Comparison of ENCODE assay signal across 10 mouse cellular contexts in the genomic region with DNA sequence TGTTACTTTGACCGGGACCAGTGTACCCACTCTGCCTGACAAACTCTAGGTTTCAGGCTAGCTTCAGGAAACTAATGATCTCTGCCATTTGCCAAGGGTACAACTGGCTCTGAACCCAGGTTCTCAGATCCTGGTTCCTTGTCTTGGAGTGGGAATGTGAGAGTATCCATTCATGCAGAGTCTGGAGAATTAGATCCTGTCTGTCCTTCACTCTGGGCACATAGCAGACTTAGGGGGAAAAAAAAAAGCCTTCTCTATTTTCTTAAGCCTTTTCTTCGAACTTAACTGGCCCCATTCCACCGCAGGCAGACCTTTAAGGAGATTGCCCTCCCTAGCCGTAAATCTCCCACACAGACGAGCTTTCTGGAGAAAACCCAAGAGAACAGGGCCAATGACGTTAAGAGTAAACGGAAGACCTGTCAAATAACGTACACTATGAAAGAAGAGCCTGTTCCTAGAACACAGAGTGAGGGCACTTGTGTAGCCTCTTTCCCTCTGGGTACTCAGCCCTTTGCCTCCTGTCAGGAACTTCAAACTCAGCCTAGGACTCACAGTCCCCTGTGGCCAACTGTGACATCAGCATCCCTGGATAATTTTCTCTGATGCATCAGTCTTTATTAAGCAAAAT.
DNase-seq lines count a peak whose midpoint lies in the region; ATAC-seq and TF ChIP-seq lines count a peak whose summit lies in the region.
"Had no signal": no experiment of that assay in that cellular context is flagged by ENCODE, and none has a peak within 500 bp of the region (broad histone marks: within the 10 kb centered on the region; RNA-seq: fewer than 3 reads in every experiment).

No protein-coding gene starts in this region.

- H3K4me2 ChIP-seq in forebrain, embryonic 14.5 days (ENCODE audit: low read length): no peak overlapping the region
- no peak overlapping the region for H3K4me2 ChIP-seq in forebrain, embryonic 11.5 days (ENCODE audit: low read depth, low read length, severe bottlenecking)
- H3K4me2 ChIP-seq in hindbrain, embryonic 13.5 days: no peak overlapping the region

- no peak overlapping the region for H3K9ac ChIP-seq in forebrain, embryonic 14.5 days (ENCODE audit: low read length)
- H3K9ac ChIP-seq in forebrain, embryonic 11.5 days (ENCODE audit: low read length): no peak overlapping the region
- H3K9ac ChIP-seq in hindbrain, embryonic 13.5 days: no peak overlapping the region

- no peak overlapping the region for H3K4me3 ChIP-seq in forebrain, embryonic 14.5 days (ENCODE audit: low read depth, low read length)
- no peak overlapping the region for H3K4me3 ChIP-seq in forebrain, embryonic 11.5 days (ENCODE audit: low read depth, low read length)
- H3K4me3 ChIP-seq in thymus, adult 2 months (ENCODE audit: control insufficient read depth, insufficient read depth, low read length): no peak overlapping the region
- no peak overlapping the region for H3K4me3 ChIP-seq in hindbrain, embryonic 13.5 days
- H3K4me3 ChIP-seq: midbrain, embryonic 10.5 days had no signal

- no peaks in the 10 kb centered on the region for H3K36me3 ChIP-seq in forebrain, embryonic 14.5 days (ENCODE audit: control insufficient read depth, insufficient read depth, low read length)
- no peaks in the 10 kb centered on the region for H3K36me3 ChIP-seq in forebrain, embryonic 11.5 days (ENCODE audit: control insufficient read depth, insufficient read depth, low read length)
- H3K36me3 ChIP-seq in thymus, adult 2 months (ENCODE audit: control insufficient read depth, insufficient read depth, low read length): no peaks in the 10 kb centered on the region
- H3K36me3 ChIP-seq in hindbrain, embryonic 13.5 days: no peaks in the 10 kb centered on the region
- H3K36me3 ChIP-seq: midbrain, embryonic 10.5 days had no signal

- peak; percentile 44 for ATAC-seq in forebrain, embryonic 14.5 days
- no peak for ATAC-seq in forebrain, embryonic 11.5 days (replicated peaks; ENCODE audit: low FRiP score)
- ATAC-seq in hindbrain, embryonic 13.5 days (ENCODE audit: low FRiP score): no peak; the same call in 1 of the 2 replicates

- TF ChIP-seq CTCF in thymus, adult 2 months (IDR thresholded peaks at IDR 0.05; ENCODE audit: borderline replicate concordance, control insufficient read depth, extremely low read depth, insufficient read depth, low read length, poor library complexity): no peak

- H3K9me3 ChIP-seq in forebrain, embryonic 14.5 days (replicated peaks; ENCODE audit: control insufficient read depth, low read length): no peaks in the 10 kb centered on the region
- H3K9me3 ChIP-seq in forebrain, embryonic 11.5 days (ENCODE audit: control insufficient read depth, low read length): no peaks in the 10 kb centered on the region
- no peaks in the 10 kb centered on the region for H3K9me3 ChIP-seq in hindbrain, embryonic 13.5 days
- H3K9me3 ChIP-seq: midbrain, embryonic 10.5 days had no signal

- H3K27me3 ChIP-seq in forebrain, embryonic 14.5 days (replicated peaks; ENCODE audit: control insufficient read depth, insufficient read depth, low read length): no peaks in the 10 kb centered on the region
- H3K27me3 ChIP-seq in forebrain, embryonic 11.5 days (ENCODE audit: control insufficient read depth, insufficient read depth, low read length): no peaks in the 10 kb centered on the region
- H3K27me3 ChIP-seq in thymus, adult 2 months (ENCODE audit: control insufficient read depth, insufficient read depth, low read length): no peaks in the 10 kb centered on the region
- no peaks in the 10 kb centered on the region for H3K27me3 ChIP-seq in hindbrain, embryonic 13.5 days

- 31% methylated on average over 8 of the region's 8 CpGs for WGBS in forebrain, embryonic 14.5 days
- 69% methylated on average over 8 of the region's 8 CpGs for WGBS in forebrain, embryonic 11.5 days
- 65% methylated on average over 8 of the region's 8 CpGs for WGBS in thymus, adult 2 months
- 50% methylated on average over 8 of the region's 8 CpGs for WGBS in hindbrain, embryonic 13.5 days

- no peaks in the 10 kb centered on the region for H3K4me1 ChIP-seq in forebrain, embryonic 14.5 days (ENCODE audit: control insufficient read depth, insufficient read depth, low read length)
- no peaks in the 10 kb centered on the region for H3K4me1 ChIP-seq in forebrain, embryonic 11.5 days (replicated peaks; ENCODE audit: control insufficient read depth, insufficient read depth, low read length)
- no peaks in the 10 kb centered on the region for H3K4me1 ChIP-seq in thymus, adult 2 months (replicated peaks; ENCODE audit: control insufficient read depth, insufficient read depth, low read length)
- peaks cover 4% of the 10 kb centered on the region; the same call in 1 of the 2 replicates for H3K4me1 ChIP-seq in hindbrain, embryonic 13.5 days (replicated peaks)
- H3K4me1 ChIP-seq: midbrain, embryonic 10.5 days had no signal

- H3K27ac ChIP-seq in forebrain, embryonic 14.5 days (ENCODE audit: low read depth, low read length): no peak overlapping the region
- H3K27ac ChIP-seq in forebrain, embryonic 11.5 days (ENCODE audit: low read depth, low read length): no peak overlapping the region
- H3K27ac ChIP-seq in thymus, adult 2 months (ENCODE audit: control insufficient read depth, insufficient read depth, low read length): no peak overlapping the region
- no peak overlapping the region for H3K27ac ChIP-seq in hindbrain, embryonic 13.5 days
- H3K27ac ChIP-seq: midbrain, embryonic 10.5 days had no signal

- TF ChIP-seq POLR2A in thymus, adult 2 months (IDR thresholded peaks at IDR 0.05; ENCODE audit: control insufficient read depth, extremely low read depth, insufficient read depth, low read length, poor library complexity): no peak

- peak; percentile 19 for DNase-seq in forebrain, embryonic 14.5 days (ENCODE audit: low spot score)
- no peak for DNase-seq in forebrain, embryonic 11.5 days (ENCODE audit: low spot score)
- peak; percentile 12 for DNase-seq in urinary bladder, postnatal 14 days (ENCODE audit: low spot score)
- no peak for DNase-seq in urinary bladder, adult 18-20 months (ENCODE audit: low spot score in 2 of 2)
- DNase-seq in kidney, postnatal 10 days: peak; percentile 26
- DNase-seq in c-Kit-positive CD71-positive TER-119-positive erythroid progenitor cells, embryonic 14.5 days (ENCODE audit: low spot score): no peak
- no peak for DNase-seq in thymus, adult 2 months
- DNase-seq: cerebellum, adult 2 months had no signal

Comparison
In these comparisons a context has a peak if more than half of its experiments do, and no peak if none do; other contexts are left out.
1. DNase-seq: peak in forebrain, embryonic 14.5 days (single experiment), urinary bladder, postnatal 14 days (single experiment) and kidney, postnatal 10 days (single experiment); none in forebrain, embryonic 11.5 days (single experiment), urinary bladder, adult 18-20 months (0 of 2), c-Kit-positive CD71-positive TER-119-positive erythroid progenitor cells, embryonic 14.5 days (single experiment) and thymus, adult 2 months (single experiment).